Mouse (Mus musculus) T-cell, adult 2 months (primary cell): ENCODE measurements at regions not wholly inside any gene's neighbourhood (a gene's known extent, or its start where the extent isn't known, plus 50 kb on each side); places are given as distances from the start of the nearest gene placed in this dataset.

ENCODE experiments used
- DNase-seq: peaks from one replicate; pipeline ENCODE4 v3.0.0; 2022; ENCODE audit warnings: low spot score

- no peak for DNase-seq
Measured at GRCm38 (mm10) chr15:68811041-68811440, 2310.3 kb upstream of the Lrrc6 start.

- DNase-seq = no peak
Measured at GRCm38 (mm10) chr15:68810593-68810992, 2309.9 kb upstream of the Lrrc6 start.

GRCm38 (mm10) chr15:68808175-68808574, 2307.5 kb upstream of the Lrrc6 start:
- DNase-seq = no peak

DNA sequence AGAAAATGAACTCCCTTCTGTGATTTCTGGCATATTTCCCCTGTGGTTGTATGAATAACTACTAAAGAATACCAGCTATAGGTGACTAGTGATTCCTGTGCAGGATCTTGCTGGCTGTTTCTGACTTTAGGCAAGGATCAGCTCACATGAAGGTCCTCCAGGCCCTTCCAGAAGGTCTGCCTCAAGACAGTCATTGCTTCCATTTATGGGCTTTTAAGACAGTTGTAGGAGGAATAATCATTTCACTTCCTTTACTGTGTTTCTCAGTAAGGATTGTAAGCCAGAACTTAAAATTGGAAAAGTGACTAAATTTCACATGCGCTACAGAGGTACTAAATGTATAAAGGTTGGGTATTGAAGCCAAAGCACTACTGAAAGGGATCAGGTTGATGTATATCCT, 2303.5 kb upstream of the Lrrc6 start:
- no peak for DNase-seq

DNA sequence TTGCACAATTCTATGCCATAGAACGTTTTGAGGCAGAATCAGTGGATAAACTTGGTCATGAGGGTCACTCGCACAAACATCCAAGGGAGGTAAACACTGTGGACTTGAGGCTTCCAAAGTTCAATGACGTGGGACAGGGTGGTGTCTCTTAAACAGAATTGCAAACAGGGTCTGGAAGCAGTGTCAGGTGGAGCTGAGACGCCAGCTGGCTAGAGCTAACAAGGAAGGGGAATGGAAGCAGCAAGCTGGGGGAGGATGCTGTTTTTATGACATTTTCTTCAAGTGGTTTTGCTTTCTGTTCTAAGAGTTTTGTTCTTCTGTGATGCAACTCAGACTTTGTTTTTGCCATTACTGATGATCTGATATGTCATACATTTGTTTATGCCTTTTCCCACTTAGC, 2301.1 kb upstream of the Lrrc6 start:
- DNase-seq = no peak

- no peak for DNase-seq
Measured at GRCm38 (mm10) chr15:68797406-68797805, 2296.7 kb upstream of the Lrrc6 start.

- no peak for DNase-seq
Measured at GRCm38 (mm10) chr15:68795239-68795960, 2294.7 kb upstream of the Lrrc6 start.

DNA sequence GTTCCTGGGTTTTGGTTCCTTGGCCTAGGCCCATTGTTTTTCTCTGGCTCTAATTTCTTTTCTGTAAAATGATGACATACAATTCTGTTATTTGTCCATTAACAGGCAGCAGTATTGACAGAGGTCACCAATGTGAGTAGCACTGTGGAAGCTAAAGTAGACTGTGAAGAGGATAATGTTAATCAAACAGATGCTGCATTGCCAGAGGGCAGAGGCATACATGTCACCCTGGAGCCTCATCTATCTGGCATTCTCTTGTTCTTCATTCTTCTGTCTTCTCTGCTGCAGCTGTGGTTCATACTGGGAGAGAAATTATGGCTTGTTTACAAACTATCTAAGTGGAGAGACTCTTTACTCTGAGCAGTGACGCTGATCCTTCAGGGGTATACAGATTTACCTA, 2259.2 kb upstream of the Lrrc6 start:
- no peak for DNase-seq

DNA sequence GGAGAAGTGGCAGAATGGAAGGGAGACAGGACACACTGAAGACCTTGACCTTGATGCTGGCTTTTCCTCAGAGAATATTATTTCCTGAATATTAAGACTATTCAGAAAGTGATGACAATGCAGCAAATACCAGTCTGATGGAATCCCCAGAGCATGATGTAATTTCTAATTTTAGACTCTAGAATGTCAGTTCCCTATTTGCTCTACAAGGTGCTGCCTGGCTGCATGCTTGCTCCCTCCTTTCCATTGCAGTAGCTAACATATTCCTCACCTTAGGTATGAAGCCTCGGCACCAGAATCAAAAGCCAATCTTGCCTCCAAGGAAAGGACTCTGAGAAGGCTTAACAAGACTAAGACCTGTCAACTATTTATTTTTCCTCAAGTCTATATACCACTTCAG, 2254.5 kb upstream of the Lrrc6 start:
- no peak for DNase-seq

- DNase-seq = no peak
Measured at GRCm38 (mm10) chr15:68754834-68755233, 2254.1 kb upstream of the Lrrc6 start.

DNA sequence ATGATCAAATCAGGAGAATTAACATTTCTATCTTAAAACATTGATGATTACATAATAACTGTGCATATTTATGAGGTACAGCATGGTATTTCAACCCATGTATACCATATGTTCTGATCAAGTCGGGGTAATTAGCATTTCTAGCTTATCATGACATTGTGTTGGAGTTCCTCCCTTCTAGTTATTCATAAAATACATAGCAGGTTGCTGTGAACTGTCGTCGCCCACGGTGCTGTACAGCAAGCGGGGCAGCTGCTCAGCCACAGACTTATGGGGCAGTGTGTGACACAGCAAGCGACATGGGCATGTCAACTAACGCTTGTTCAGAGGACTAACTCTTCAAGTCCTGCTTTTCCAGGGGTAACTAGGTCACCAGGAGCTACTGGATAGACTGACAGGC, 2238.6 kb upstream of the Lrrc6 start:
- no peak for DNase-seq

- DNase-seq = no peak
Measured at GRCm38 (mm10) chr15:68721250-68721649, 2220.5 kb upstream of the Lrrc6 start.

DNA sequence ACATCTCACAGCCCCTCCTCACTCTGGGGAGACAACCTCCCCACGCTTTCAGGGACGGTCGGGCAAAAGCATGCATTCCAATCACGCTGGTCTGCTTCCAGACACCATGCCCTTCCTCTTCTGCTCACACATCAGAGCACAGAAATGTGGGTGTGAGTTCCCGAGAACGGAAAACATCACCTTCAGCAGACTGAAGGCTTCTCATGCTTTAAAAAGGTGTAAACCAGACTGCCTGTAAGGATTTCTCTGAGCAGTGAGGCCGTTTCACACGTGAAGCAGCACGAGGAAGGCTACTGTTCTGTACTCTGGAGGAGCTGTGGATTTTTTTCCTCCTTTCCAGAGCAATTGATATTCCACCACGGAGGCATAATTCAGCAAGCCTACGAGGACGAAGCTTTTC, 2218.8 kb upstream of the Lrrc6 start:
- no peak for DNase-seq

GRCm38 (mm10) chr15:68714337-68714736, 2213.6 kb upstream of the Lrrc6 start:
- no peak for DNase-seq

DNA sequence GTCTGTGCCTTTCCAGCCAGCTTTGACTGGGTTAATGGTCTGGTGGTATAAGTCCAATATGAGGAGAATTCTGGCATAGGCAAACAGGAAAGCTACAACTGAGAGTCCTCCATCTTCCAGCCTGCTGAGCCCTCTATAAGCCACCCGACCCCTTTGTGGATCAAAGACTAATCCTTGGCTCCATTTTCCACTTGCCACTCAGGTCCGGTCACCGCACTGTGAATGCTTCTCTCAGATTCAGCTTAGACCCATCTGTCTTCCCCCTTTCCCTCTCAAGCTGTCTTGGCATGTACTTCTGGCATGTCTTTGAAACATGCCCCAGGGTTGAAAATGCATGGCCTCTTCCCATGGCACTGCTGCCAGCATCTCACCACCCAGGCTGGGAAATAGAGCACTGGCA, 2206.6 kb upstream of the Lrrc6 start:
- no peak for DNase-seq

DNA sequence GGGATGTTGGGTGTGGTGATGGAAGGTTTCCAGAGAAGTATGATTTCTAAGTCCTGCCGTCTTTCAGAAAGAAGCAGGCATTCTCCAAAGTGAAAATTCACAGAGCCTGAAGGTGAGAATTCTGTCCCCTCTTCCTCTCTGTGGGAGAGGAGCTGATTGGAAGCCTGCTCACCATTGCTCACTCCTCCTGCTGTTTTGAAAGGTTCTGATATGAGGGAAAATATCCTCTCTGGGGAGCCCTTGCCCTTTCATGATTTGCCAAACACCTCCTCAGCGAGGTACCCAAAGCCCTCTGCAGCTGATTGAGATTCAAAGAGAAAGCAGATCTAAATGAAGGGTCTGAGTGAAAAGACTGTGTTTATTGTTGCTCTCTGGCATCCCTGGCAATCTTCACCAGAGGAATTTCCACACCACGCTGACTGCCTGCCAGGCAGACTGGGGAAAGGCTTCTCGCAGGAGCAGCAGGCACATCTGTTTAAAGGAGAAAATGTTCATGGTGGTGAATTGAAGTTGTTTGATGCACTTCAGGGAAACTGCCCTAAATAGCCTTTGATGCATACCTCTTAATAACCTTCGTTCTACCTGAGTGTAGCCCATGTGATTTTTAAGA, 2194.4 kb upstream of the Lrrc6 start:
- DNase-seq = no peak

DNA sequence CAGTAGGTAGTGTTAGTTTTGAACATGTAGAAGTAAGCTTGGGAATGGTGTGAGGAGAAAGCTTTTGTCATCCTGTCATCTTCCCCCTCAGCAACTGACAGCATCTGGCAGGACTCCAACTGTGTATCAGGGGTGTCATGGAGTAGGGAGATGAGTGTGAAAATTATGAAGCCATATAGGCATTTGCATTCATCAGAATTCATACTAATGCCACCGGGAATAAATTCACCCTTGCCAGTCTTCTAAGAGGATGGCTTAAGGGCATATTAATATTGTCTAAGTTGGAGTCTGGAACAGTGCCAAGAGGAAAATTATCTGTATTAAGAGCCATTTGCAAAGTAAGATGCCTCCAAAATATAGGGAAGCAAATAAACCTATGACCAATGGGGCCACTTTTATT, 2166.8 kb upstream of the Lrrc6 start:
- no peak for DNase-seq

DNA sequence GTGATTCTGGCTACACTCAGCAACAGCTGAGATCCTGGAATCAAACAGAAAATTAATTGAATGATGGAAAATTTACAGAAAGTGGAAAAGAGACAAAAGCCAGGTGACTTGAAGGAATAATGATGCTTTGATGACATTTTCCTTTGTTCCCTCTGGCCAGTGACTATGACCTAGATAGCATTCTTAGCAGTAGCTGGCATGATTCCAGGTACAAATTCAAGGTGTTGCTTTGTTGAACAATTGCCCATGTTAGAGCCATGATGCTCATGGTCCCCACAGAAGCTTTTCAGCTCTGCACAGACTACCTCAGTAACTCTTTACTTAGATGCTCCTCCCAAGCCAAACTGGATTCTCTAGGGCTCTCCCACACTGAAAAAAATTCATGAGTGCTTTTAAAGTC, 2164.6 kb upstream of the Lrrc6 start:
- DNase-seq = no peak

- no peak for DNase-seq
Measured at GRCm38 (mm10) chr15:68656722-68657121, 2156.0 kb upstream of the Lrrc6 start.

DNA sequence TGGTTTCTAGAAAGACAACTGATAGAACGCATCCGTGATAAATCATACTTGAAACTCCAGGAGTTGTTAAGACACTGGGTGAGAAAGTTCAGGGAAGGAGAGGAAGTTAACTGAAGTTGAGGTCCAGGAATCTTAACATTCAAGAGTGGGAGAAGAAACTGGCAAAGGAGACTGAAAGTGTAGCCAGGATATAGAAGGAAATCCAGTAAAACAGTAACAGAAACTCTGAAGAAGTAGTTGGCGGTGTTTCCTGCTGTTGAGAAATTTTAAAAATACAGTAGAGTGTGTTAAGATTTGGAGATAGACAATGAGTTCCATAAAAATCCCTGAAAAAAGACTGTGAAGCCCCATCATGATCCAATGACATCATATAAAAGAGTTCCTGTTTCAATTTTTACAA, 2154.3 kb upstream of the Lrrc6 start:
- no peak for DNase-seq

DNA sequence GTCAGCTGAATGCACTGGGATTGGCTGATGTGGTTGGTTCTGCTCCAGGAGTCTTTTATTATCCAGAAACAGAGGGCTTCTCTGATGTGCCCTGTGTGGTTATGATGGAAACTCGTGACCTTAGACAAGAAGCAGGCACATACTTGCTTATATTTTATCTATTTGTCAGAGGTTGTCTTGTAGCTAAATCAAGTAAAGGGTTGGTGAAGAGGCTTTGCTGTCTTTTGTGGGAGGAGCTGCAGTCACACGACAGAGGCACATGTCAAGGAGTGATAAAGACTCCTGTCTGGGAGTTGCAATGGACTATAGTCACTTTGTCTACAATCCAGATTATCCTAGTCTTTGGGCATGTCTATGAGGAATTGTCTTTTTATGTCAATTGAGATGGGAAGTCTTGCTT, 2149.9 kb upstream of the Lrrc6 start:
- no peak for DNase-seq

DNA sequence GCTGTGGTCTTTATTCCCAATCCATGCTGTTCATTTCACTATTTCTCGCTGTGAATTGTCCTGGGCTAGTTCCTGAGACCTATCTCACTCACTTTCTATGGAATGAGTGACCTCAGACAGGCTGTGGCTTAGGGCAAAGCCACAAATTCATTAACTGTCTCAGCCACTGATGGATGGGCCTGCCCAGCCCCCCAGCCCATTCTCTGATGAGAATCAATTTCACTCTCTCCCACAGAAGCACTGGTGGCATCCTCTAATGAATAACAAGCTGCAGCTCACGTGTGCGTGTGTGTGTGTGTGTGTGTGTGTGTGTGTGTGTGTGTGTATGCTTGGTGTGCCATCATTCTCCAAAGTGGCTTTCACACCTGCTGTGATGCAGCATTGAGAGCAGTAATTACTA, 2149.3 kb upstream of the Lrrc6 start:
- DNase-seq = no peak

- no peak for DNase-seq
Measured at GRCm38 (mm10) chr15:68646865-68647264, 2146.2 kb upstream of the Lrrc6 start.

DNA sequence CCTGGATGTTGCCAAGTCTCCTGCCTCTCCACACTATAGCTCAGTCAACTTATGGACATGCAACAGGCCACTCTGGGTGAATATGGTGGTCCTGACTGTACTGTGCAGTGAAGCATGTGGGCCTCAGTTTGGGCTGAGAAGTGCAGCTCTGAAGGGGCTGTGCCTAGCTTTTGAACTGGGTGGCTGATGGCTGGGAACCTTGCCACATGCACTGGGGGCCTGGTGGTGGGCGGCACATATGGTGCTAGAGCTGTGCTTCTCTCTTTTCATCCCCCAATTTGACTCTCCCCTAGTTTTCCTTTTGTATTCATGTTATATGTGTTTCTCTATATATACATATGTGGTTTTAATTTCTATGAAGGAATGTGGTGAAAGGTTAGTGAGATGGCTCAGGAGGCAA, 2144.2 kb upstream of the Lrrc6 start:
- DNase-seq = no peak
